Mouse (Mus musculus): ENCODE measurements around the gene Gm10697.
"Not testable (repeated sequence)": the region's sequence is repeated elsewhere in the genome, so short reads cannot be mapped to it uniquely, and the experiment has no call there.

Gene Gm10697

GRCm38 (mm10) chr3:94072544-94072943 lies at the start of gene Gm10697:
Gm10697 (minus strand) TSS chr3:94072644.
- in situ Hi-C loops (cut with MboI, MseI) = not testable (repeated sequence)

GRCm38 (mm10) chr3:94115071-94115470 lies 42.6 kb upstream of the Gm10697 start:
- in situ Hi-C loops (cut with MboI, MseI) = not testable (repeated sequence)

GRCm38 (mm10) chr3:94054785-94055184 lies 17.7 kb downstream of the Gm10697 start, which contains the start of gene Gm9125:
Gm9125 (minus strand) TSS chr3:94054885.
- in situ Hi-C loops (cut with MboI, MseI) = not testable (repeated sequence)

GRCm38 (mm10) chr3:94049566-94050121 lies 22.8 kb downstream of the Gm10697 start:
- in situ Hi-C loops (cut with MboI, MseI) = not testable (repeated sequence)

GRCm38 (mm10) chr3:94038241-94038640 lies 34.2 kb downstream of the Gm10697 start:
- in situ Hi-C loops (cut with MboI, MseI) = not testable (repeated sequence)

- in situ Hi-C loops (cut with MboI, MseI) = loop anchor here (5.0 kb wide), 1 partner anchor 282 kb away; no protein-coding TSS in a partner anchor
Measured at GRCm38 (mm10) chr3:94034400-94034799, 38.0 kb downstream of the Gm10697 start.
